Mouse (Mus musculus): ENCODE measurements around the gene Mea1. TPM values are rescaled to one million over a fixed set of nuclear protein-coding genes. Genes with fewer than 3 reads are reported as not detected.

The Mea1 gene
- polyA plus RNA-seq, 1 experiment from 2014 or later, result 162 TPM

DNA sequence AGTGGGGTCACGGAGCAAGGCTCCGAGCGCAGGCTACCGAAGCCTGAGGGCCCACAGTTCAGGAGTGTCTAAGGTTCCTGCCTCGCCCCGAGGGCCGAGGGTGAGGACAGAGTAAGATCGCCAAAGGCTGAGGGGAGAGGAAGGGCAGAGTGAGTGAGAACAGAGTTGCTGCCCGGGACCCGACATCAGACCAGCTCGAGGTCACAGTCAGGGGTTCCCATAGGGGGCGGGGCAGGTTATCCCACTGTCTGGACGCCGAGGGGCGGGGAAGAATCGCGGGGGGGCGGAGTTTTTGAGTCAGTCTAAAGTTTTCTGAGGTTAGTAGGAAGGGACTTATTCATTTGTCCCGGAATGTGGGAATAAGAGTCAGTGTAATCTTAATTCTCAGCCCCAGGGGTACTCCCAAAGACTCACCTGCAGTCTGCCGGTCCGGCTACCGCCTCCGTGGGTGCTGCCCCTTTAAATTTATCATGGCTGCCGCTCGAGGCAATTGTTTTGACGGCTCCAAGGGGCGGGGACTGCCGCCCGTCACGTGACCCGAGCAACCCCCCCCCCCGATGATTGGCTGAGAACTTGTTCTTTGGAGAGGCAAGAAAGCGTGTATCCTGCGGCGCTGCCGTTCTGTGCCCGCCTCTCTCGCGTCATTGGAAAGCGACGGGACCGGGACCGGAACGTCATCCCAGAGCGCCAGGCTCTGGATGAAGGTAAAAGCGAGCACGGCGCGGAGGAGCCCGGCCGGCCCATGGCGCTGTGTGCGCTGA, 32.9 kb upstream of the Mea1 start, which contains the start of the genes Klc4 and Mrpl2:
Gene Klc4, minus strand, starts transcription at position 462 of the 761 bp plus-strand sequence.
Gene Mrpl2, plus strand, starts transcription at position 669 of the 761 bp plus-strand sequence.
- ATAC-seq (ENCODE audit: insufficient number of reproducible peaks, insufficient read depth, low FRiP score, low read depth), result peak; percentile 68
- Histone ChIP-seq H3K4me3 (ENCODE audit: low read depth, low read length) (peak within 1 kb of the TSS; percentile 74), H3K4me2 (replicated peaks; ENCODE audit: low read depth, low read length) (peak within 1 kb of the TSS; percentile 94), H3K9me3 (ENCODE audit: control insufficient read depth, low read depth, low read length) (no peaks in the 10 kb centered on the region), H3K36me3 (ENCODE audit: control insufficient read depth, insufficient read depth, low read length) (peaks cover 18% of the 10 kb centered on the region), H3K4me1 (ENCODE audit: control insufficient read depth, insufficient read depth, low read length) (peaks cover 26% of the 10 kb centered on the region), H3K27me3 (ENCODE audit: control insufficient read depth, insufficient read depth, low read length) (no peaks in the 10 kb centered on the region), H3K27ac (ENCODE audit: low read length) (peak within 1 kb of the TSS; percentile 84), H3K9ac (replicated peaks; ENCODE audit: low read depth, low read length) (peak within 1 kb of the TSS; percentile 60)
- 0% methylated on average over 53 of the region's 53 CpGs for WGBS

DNA sequence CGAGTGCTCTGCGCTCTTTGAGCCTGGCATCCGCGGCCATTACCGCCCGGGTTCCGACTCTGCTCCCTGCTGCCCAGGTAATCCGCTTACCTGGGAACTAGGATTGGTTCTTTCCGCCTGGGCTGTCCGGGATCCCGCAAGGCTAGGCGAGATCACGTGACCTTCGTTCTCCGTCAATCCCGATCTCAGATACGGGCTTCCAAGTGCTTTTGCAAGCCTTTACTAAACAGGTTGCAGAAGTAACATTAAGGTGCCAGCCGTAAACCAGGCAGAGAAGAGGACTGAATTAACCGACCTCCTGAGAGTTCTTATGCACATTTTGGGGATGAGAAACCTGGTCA, 32.3 kb upstream of the Mea1 start:
- WGBS, result under 1% methylated on average over 19 of the region's 19 CpGs
- peak overlapping the region; percentile 74 for H3K4me3 ChIP-seq (ENCODE audit: low read depth, low read length)
- peaks cover 29% of the 10 kb centered on the region for H3K4me1 ChIP-seq (ENCODE audit: control insufficient read depth, insufficient read depth, low read length)
- ATAC-seq (ENCODE audit: insufficient number of reproducible peaks, insufficient read depth, low FRiP score, low read depth), result no peak
- H3K9me3 ChIP-seq (ENCODE audit: control insufficient read depth, low read depth, low read length), result no peaks in the 10 kb centered on the region
- H3K9ac ChIP-seq (replicated peaks; ENCODE audit: low read depth, low read length), result peak overlapping the region; percentile 60
- H3K27ac ChIP-seq (ENCODE audit: low read length), result peak overlapping the region; percentile 35; the same call in 1 of the 2 replicates
- H3K36me3 ChIP-seq (ENCODE audit: control insufficient read depth, insufficient read depth, low read length), result peaks cover 14% of the 10 kb centered on the region
- H3K4me2 ChIP-seq (replicated peaks; ENCODE audit: low read depth, low read length), result peak overlapping the region; percentile 94
- H3K27me3 ChIP-seq (ENCODE audit: control insufficient read depth, insufficient read depth, low read length), result no peaks in the 10 kb centered on the region

DNA sequence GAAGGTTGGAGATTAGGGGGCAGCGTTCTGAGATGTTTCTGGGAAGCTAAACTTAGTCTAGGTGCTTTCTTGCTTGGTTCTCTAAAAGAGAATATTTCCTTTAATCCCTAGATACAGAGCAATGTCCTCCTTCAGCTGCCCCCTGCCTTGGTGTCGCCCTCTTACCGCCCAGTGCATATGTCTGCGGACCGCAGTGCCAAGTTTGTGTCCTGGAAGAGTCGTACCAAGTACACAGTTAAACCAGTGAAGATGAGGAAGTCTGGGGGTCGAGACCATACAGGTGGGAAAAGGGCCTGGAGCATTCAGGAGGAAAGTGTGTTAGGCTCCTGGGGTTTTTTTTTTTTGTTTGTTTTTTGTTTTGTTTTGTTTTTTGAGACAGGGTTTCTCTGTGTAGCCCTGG, 31.3 kb upstream of the Mea1 start:
- 91% methylated on average over 7 of the region's 7 CpGs for WGBS
- no peak overlapping the region for H3K27ac ChIP-seq (ENCODE audit: low read length)
- no peak overlapping the region for H3K4me2 ChIP-seq (replicated peaks; ENCODE audit: low read depth, low read length)
- no peak overlapping the region for H3K9ac ChIP-seq (replicated peaks; ENCODE audit: low read depth, low read length)
- no peak for ATAC-seq (ENCODE audit: insufficient number of reproducible peaks, insufficient read depth, low FRiP score, low read depth)
- peaks cover 15% of the 10 kb centered on the region for H3K36me3 ChIP-seq (ENCODE audit: control insufficient read depth, insufficient read depth, low read length)
- no peaks in the 10 kb centered on the region for H3K9me3 ChIP-seq (ENCODE audit: control insufficient read depth, low read depth, low read length)
- peaks cover 38% of the 10 kb centered on the region for H3K4me1 ChIP-seq (ENCODE audit: control insufficient read depth, insufficient read depth, low read length)
- peak overlapping the region; percentile 74; the same call in 1 of the 2 replicates for H3K4me3 ChIP-seq (ENCODE audit: low read depth, low read length)
- H3K27me3 ChIP-seq (ENCODE audit: control insufficient read depth, insufficient read depth, low read length), result no peaks in the 10 kb centered on the region

DNA sequence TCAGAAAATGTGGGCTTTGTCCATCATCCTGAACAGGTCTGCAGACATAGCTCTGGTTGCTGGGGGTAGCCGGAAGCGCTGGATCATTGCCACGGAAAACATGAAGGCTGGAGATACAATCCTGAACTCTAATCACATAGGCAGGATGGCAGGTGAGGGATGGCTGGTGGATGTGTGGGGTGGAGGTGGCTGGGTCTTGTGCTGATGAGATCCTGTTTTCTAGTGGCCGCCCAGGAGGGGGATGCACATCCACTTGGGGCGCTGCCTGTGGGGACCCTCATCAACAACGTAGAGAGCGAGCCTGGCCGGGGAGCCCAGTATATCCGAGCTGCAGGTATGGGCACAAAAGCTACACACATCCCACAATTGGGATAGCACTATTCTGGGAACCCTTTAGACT, 30.2 kb upstream of the Mea1 start:
- 91% methylated on average over 9 of the region's 9 CpGs for WGBS
- peaks cover 44% of the 10 kb centered on the region for H3K4me1 ChIP-seq (ENCODE audit: control insufficient read depth, insufficient read depth, low read length)
- ATAC-seq (ENCODE audit: insufficient number of reproducible peaks, insufficient read depth, low FRiP score, low read depth), result no peak

GRCm38 (mm10) chr17:46649811-46650210, 28.8 kb upstream of the Mea1 start:
- Histone ChIP-seq H3K4me1 (ENCODE audit: control insufficient read depth, insufficient read depth, low read length) (peaks cover 37% of the 10 kb centered on the region), H3K4me3 (ENCODE audit: low read depth, low read length) (peak overlapping the region; percentile 83), H3K27ac (ENCODE audit: low read length) (peak overlapping the region; percentile 86), H3K9me3 (ENCODE audit: control insufficient read depth, low read depth, low read length) (no peaks in the 10 kb centered on the region), H3K4me2 (replicated peaks; ENCODE audit: low read depth, low read length) (peak overlapping the region; percentile 75), H3K36me3 (ENCODE audit: control insufficient read depth, insufficient read depth, low read length) (peaks cover 36% of the 10 kb centered on the region), H3K9ac (replicated peaks; ENCODE audit: low read depth, low read length) (peak overlapping the region; percentile 86; the same call in 1 of the 2 replicates), H3K27me3 (ENCODE audit: control insufficient read depth, insufficient read depth, low read length) (no peaks in the 10 kb centered on the region)
- WGBS, result 26% methylated on average over 15 of the region's 15 CpGs
- ATAC-seq (ENCODE audit: insufficient number of reproducible peaks, insufficient read depth, low FRiP score, low read depth), result no peak

More for the DNA sequence above, 30.2 kb upstream of the Mea1 start:
- Histone ChIP-seq H3K4me2 (replicated peaks; ENCODE audit: low read depth, low read length) (no peak overlapping the region), H3K36me3 (ENCODE audit: control insufficient read depth, insufficient read depth, low read length) (peaks cover 23% of the 10 kb centered on the region), H3K4me3 (ENCODE audit: low read depth, low read length) (no peak overlapping the region), H3K27ac (ENCODE audit: low read length) (no peak overlapping the region), H3K9ac (replicated peaks; ENCODE audit: low read depth, low read length) (no peak overlapping the region), H3K9me3 (ENCODE audit: control insufficient read depth, low read depth, low read length) (no peaks in the 10 kb centered on the region), H3K27me3 (ENCODE audit: control insufficient read depth, insufficient read depth, low read length) (no peaks in the 10 kb centered on the region)

GRCm38 (mm10) chr17:46650232-46651031, 28.2 kb upstream of the Mea1 start, which contains the start of gene Cul7:
Cul7 (plus strand) TSS chr17:46650337.
- Histone ChIP-seq H3K9me3 (ENCODE audit: control insufficient read depth, low read depth, low read length) (no peaks in the 10 kb centered on the region), H3K4me1 (ENCODE audit: control insufficient read depth, insufficient read depth, low read length) (peaks cover 33% of the 10 kb centered on the region), H3K36me3 (ENCODE audit: control insufficient read depth, insufficient read depth, low read length) (peaks cover 39% of the 10 kb centered on the region), H3K27me3 (ENCODE audit: control insufficient read depth, insufficient read depth, low read length) (no peaks in the 10 kb centered on the region), H3K4me3 (ENCODE audit: low read depth, low read length) (peak within 1 kb of the TSS; percentile 83), H3K9ac (replicated peaks; ENCODE audit: low read depth, low read length) (peak within 1 kb of the TSS; percentile 86), H3K4me2 (replicated peaks; ENCODE audit: low read depth, low read length) (peak within 1 kb of the TSS; percentile 75), H3K27ac (ENCODE audit: low read length) (peak within 1 kb of the TSS; percentile 86)
- peak; percentile 94 for ATAC-seq (ENCODE audit: insufficient number of reproducible peaks, insufficient read depth, low FRiP score, low read depth)
- under 1% methylated on average over 54 of the region's 58 CpGs for WGBS

DNA sequence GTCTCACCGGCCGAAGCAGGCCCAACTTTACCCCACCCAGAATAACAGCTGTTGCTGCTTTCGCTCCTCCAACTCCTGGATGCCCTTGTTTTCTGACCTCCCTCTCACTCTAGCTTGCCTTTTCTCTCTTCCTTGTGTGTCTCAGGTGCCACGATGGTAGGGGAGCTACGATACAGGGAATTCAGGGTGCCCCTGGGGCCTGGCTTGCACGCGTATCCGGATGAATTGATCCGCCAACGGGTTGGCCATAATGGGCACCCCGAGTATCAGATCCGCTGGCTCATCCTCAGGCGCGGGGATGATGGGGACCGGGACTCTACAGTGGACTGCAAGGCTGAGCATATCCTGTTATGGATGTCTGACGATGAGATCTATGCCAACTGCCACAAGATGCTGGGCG, 27.3 kb upstream of the Mea1 start:
- WGBS, result 72% methylated on average over 17 of the region's 17 CpGs
- H3K9ac ChIP-seq (replicated peaks; ENCODE audit: low read depth, low read length), result peak overlapping the region; percentile 86
- peak overlapping the region; percentile 75 for H3K4me2 ChIP-seq (replicated peaks; ENCODE audit: low read depth, low read length)
- no peak for ATAC-seq (ENCODE audit: insufficient number of reproducible peaks, insufficient read depth, low FRiP score, low read depth)
- peak overlapping the region; percentile 86 for H3K27ac ChIP-seq (ENCODE audit: low read length)
- H3K36me3 ChIP-seq (ENCODE audit: control insufficient read depth, insufficient read depth, low read length), result peaks cover 48% of the 10 kb centered on the region
- H3K4me1 ChIP-seq (ENCODE audit: control insufficient read depth, insufficient read depth, low read length), result peaks cover 33% of the 10 kb centered on the region
- peak overlapping the region; percentile 83 for H3K4me3 ChIP-seq (ENCODE audit: low read depth, low read length)
- H3K9me3 ChIP-seq (ENCODE audit: control insufficient read depth, low read depth, low read length), result no peaks in the 10 kb centered on the region
- H3K27me3 ChIP-seq (ENCODE audit: control insufficient read depth, insufficient read depth, low read length), result no peaks in the 10 kb centered on the region

- Histone ChIP-seq H3K36me3 (ENCODE audit: control insufficient read depth, insufficient read depth, low read length) (peaks cover 54% of the 10 kb centered on the region), H3K9ac (replicated peaks; ENCODE audit: low read depth, low read length) (peak overlapping the region; percentile 86), H3K4me3 (ENCODE audit: low read depth, low read length) (peak overlapping the region; percentile 83), H3K4me2 (replicated peaks; ENCODE audit: low read depth, low read length) (peak overlapping the region; percentile 75), H3K27ac (ENCODE audit: low read length) (no peak overlapping the region), H3K9me3 (ENCODE audit: control insufficient read depth, low read depth, low read length) (no peaks in the 10 kb centered on the region), H3K27me3 (ENCODE audit: control insufficient read depth, insufficient read depth, low read length) (no peaks in the 10 kb centered on the region), H3K4me1 (ENCODE audit: control insufficient read depth, insufficient read depth, low read length) (peaks cover 28% of the 10 kb centered on the region)
- WGBS, result 70% methylated on average over 20 of the region's 20 CpGs
- no peak for ATAC-seq (ENCODE audit: insufficient number of reproducible peaks, insufficient read depth, low FRiP score, low read depth)
Observed at GRCm38 (mm10) chr17:46651755-46652547, 26.6 kb upstream of the Mea1 start.
